Mouse (Mus musculus) layer of hippocampus, adult 18-20 months (tissue): ENCODE measurements around the gene Akt1. TPM values are rescaled to one million over a fixed set of nuclear protein-coding genes. Genes with fewer than 3 reads are reported as not detected.

Source experiments
- DNase-seq, 2 experiments: peaks; one replicate each; pipeline ENCODE4 v3.0.0; 2022; ENCODE audit warnings: low spot score in 2 of 2
- total RNA-seq, 2 experiments: library from RNA; stranded (reverse); gene quantifications; 2 replicates each; pipeline ENCODE4 v1.2.3; 2021

Akt1 gene
- total RNA-seq, 2 experiments from 2014 or later = 169 to 170 TPM

GRCm38 (mm10) chr12:112693185-112694126 lies 18.8 kb upstream of the Akt1 start:
- DNase-seq = peak; percentile 94 to 95

- DNase-seq = no peak
Measured at GRCm38 (mm10) chr12:112688458-112688857, 13.8 kb upstream of the Akt1 start.

- DNase-seq = no peak
Measured at GRCm38 (mm10) chr12:112683351-112683750, 8.7 kb upstream of the Akt1 start.

- no peak for DNase-seq
Measured at GRCm38 (mm10) chr12:112679027-112679996, 4.6 kb upstream of the Akt1 start.

GRCm38 (mm10) chr12:112678555-112679026 lies 3.9 kb upstream of the Akt1 start, which contains the start of gene Zbtb42:
Zbtb42 (plus strand) TSS chr12:112678828.
- no peak for DNase-seq

GRCm38 (mm10) chr12:112677943-112678554 lies 3.4 kb upstream of the Akt1 start:
- DNase-seq = no peak

GRCm38 (mm10) chr12:112677076-112677475 lies 2.4 kb upstream of the Akt1 start:
- no peak for DNase-seq

GRCm38 (mm10) chr12:112675245-112676035 lies 756 bp upstream of the Akt1 start:
- peak in 1 of 2 experiments; percentile 86 for DNase-seq

- no peak for DNase-seq
Measured at GRCm38 (mm10) chr12:112673576-112674091, 1.1 kb downstream of the Akt1 start.

GRCm38 (mm10) chr12:112672744-112673575 lies 1.7 kb downstream of the Akt1 start:
- no peak for DNase-seq

GRCm38 (mm10) chr12:112671891-112672290 lies 2.8 kb downstream of the Akt1 start:
- no peak for DNase-seq

GRCm38 (mm10) chr12:112670718-112671393 lies 3.8 kb downstream of the Akt1 start:
- DNase-seq = no peak

GRCm38 (mm10) chr12:112667619-112668297 lies 6.9 kb downstream of the Akt1 start:
- DNase-seq = no peak

- DNase-seq = no peak
Measured at GRCm38 (mm10) chr12:112665881-112666544, 8.7 kb downstream of the Akt1 start.

- peak; percentile 65 to 85 for DNase-seq
Measured at GRCm38 (mm10) chr12:112665445-112665844, 9.2 kb downstream of the Akt1 start.

GRCm38 (mm10) chr12:112664656-112665055 lies 10.0 kb downstream of the Akt1 start:
- no peak for DNase-seq

GRCm38 (mm10) chr12:112664124-112664523 lies 10.6 kb downstream of the Akt1 start:
- no peak for DNase-seq
